Mouse (Mus musculus) limb, embryonic 13.5 days (tissue): ENCODE results near the gene Map7d3. TPM values are rescaled to one million over a fixed set of nuclear protein-coding genes. Genes with fewer than 3 reads are reported as not detected.

Source experiments
- ATAC-seq: fragments of 200-750 bp; cut with Nextera tagmentation; 2 replicates; pipeline ENCODE4 v1.8.0; 2017; ENCODE audit warnings: low read depth, moderate number of reproducible peaks, moderate TSS enrichment; ENCODE audit not compliant: low FRiP score
- H3K27ac ChIP-seq: fragments of 300-500 bp; sonication (generic); 2 replicates; pipeline ENCODE4 v1.5.1; 2015; ENCODE audit warnings: inconsistent platforms, mild to moderate bottlenecking, moderate library complexity
- H3K27me3 ChIP-seq: fragments of 300-500 bp; sonication (generic); 2 replicates; pipeline ENCODE4 v1.6.1; 2015; ENCODE audit warnings: mild to moderate bottlenecking, inconsistent platforms
- H3K36me3 ChIP-seq: fragments of 300-500 bp; sonication (generic); 2 replicates; pipeline ENCODE4 v1.6.1; 2015; ENCODE audit warnings: inconsistent platforms, mild to moderate bottlenecking, moderate library complexity
- H3K4me1 ChIP-seq: fragments of 300-500 bp; sonication (generic); 2 replicates; pipeline ENCODE4 v1.6.1; 2015; ENCODE audit warnings: inconsistent platforms
- H3K4me2 ChIP-seq: fragments of 300-500 bp; sonication (generic); replicated peaks from 2 replicates; pipeline ENCODE4 v1.6.1; 2015; ENCODE audit warnings: inconsistent platforms, mild to moderate bottlenecking, moderate library complexity
- H3K4me3 ChIP-seq: fragments of 300-500 bp; sonication (generic); 2 replicates; pipeline ENCODE4 v1.5.1; 2015; ENCODE audit warnings: moderate library complexity, mild to moderate bottlenecking, inconsistent platforms
- H3K9ac ChIP-seq: fragments of 300-500 bp; sonication (generic); 2 replicates; pipeline ENCODE4 v1.6.1; 2015; ENCODE audit warnings: mild to moderate bottlenecking, inconsistent platforms
- H3K9me3 ChIP-seq: fragments of 300-500 bp; sonication (generic); 2 replicates; pipeline ENCODE4 v1.6.1; 2016; ENCODE audit warnings: inconsistent platforms
- WGBS: fragments of 180-500 bp; shearing (Covaris S2); methylation state at CpG from one replicate; pipeline ENCODE4 v1.1.7; 2015; 5-methylcytosine and 5-hydroxymethylcytosine counted together
- polyA plus RNA-seq: library from polyadenylated mRNA; unstranded; fragments of >200 nt; fragmentation: Nextera tagmentation; extraction: Ambion mirVana; gene quantifications from 2 replicates; pipeline ENCODE4 v1.2.1, GENCODE M21; 2015

Gene Map7d3
- polyA plus RNA-seq, 1 experiment from 2014 or later = 3.7 TPM

- ATAC-seq = no peak
- no peaks in the 10 kb centered on the region for H3K36me3 ChIP-seq
- H3K4me1 ChIP-seq = no peaks in the 10 kb centered on the region
- no peaks in the 10 kb centered on the region for H3K9me3 ChIP-seq
- no peak overlapping the region for H3K27ac ChIP-seq
- H3K27me3 ChIP-seq = no peaks in the 10 kb centered on the region
- no peak overlapping the region for H3K9ac ChIP-seq
- H3K4me3 ChIP-seq = no peak overlapping the region
- H3K4me2 ChIP-seq = no peak overlapping the region
Observed at GRCm38 (mm10) chrX:56769838-56770237, 52.3 kb downstream of the Map7d3 start.

- no peak overlapping the region for H3K4me3 ChIP-seq
- no peaks in the 10 kb centered on the region for H3K9me3 ChIP-seq
- WGBS = 81% methylated on average over 3 of the region's 3 CpGs
- H3K9ac ChIP-seq = no peak overlapping the region
- H3K36me3 ChIP-seq = no peaks in the 10 kb centered on the region
- H3K27ac ChIP-seq = no peak overlapping the region
- no peak for ATAC-seq
- H3K27me3 ChIP-seq = no peaks in the 10 kb centered on the region
- no peaks in the 10 kb centered on the region for H3K4me1 ChIP-seq
- no peak overlapping the region for H3K4me2 ChIP-seq
Observed at GRCm38 (mm10) chrX:56760257-56760760, 61.8 kb downstream of the Map7d3 start.

DNA sequence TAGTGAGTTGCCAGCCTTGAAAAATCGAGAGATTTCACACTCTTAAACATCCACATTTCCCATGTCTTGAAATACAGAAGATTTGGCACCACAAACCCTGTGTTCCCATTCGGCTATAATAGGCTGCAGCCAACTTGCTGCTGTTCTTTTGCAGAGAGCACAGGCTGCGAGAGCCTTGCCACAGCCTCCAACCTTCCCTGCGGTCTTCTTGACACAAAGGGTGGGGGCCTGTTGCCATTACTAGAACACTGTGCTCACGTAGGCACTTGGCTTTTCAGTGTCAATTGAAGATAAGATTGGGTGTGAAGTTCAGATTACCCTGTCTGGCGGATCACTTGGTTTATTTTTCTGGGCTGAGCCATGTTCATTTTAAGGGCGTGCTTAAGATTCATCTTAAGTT is 65.8 kb downstream of the Map7d3 start:
- Histone ChIP-seq H3K27ac (no peak overlapping the region), H3K9ac (no peak overlapping the region), H3K36me3 (no peaks in the 10 kb centered on the region), H3K27me3 (no peaks in the 10 kb centered on the region), H3K9me3 (no peaks in the 10 kb centered on the region), H3K4me1 (no peaks in the 10 kb centered on the region), H3K4me2 (no peak overlapping the region), H3K4me3 (no peak overlapping the region)
- WGBS = 84% methylated on average over 7 of the region's 7 CpGs
- ATAC-seq = no peak

DNA sequence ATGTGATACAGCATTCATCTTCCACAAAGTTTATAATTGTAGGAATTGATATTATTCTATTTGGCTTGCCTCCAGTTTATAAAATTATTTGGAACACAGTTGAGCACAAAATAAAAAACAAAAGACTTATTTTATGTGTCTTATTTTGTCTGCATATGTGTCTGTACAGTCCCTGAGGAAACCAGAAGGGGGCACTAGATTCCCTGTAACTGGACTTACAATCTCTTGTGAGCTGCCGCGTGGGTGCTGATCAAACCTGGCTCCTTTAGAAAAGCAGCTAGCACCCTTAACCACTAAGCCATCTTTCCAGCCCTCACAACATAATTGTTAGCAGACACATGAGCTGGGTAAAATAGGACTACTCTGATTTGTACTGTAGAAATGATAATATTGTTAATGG is 66.5 kb downstream of the Map7d3 start:
- Histone ChIP-seq H3K4me3 (no peak overlapping the region), H3K4me2 (no peak overlapping the region), H3K9ac (no peak overlapping the region), H3K4me1 (no peaks in the 10 kb centered on the region), H3K27me3 (no peaks in the 10 kb centered on the region), H3K9me3 (no peaks in the 10 kb centered on the region), H3K36me3 (no peaks in the 10 kb centered on the region), H3K27ac (no peak overlapping the region)
- 26% methylated on average over 2 of the region's 2 CpGs for WGBS
- ATAC-seq = no peak

DNA sequence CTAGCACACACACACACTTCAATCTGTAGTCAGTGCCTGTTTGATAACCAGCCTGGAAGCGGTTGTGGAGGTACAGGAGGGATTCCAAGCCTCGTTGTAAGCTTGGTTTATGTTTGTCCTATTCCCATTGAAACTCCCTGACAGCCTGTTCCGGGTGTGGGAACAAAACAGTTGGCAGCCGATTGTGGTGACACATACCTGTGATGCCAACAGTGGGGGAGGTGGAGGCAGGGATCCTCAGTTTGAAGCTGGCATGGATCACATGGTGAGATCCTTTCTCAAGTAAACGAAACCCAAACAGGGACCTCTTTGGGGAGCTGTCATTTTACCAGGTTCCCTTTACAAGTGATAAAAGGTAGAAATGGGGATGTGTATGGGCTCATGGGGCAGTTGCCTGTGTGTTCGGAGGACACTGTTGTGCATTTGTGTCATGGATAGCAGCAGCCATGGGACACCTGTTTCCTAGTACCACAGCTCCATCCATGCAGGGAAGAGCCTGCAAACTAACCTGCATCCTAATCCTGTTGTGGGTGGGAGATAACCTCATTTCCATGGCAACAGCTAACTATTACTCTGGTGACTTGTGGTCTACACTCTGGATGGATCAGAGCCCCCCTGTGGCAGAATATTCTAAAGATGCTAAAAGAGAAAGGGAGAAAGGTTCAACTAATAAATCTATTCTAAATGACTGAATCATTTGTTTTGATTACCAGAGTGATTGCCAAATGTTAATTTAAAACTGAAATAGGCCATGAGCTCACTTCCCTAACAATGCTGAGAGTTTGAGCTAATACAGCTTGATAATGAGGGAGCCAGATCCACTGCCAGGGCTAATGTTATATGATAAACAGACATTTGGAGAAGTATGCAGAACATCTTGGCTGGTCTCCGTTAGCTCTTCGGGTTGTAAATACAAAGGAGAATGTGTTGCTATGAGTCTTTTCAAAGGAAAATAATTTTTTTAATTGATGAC is 68.5 kb downstream of the Map7d3 start:
- H3K9me3 ChIP-seq = no peaks in the 10 kb centered on the region
- H3K27me3 ChIP-seq = no peaks in the 10 kb centered on the region
- no peaks in the 10 kb centered on the region for H3K36me3 ChIP-seq
- 81% methylated on average over 8 of the region's 8 CpGs for WGBS
- no peak overlapping the region for H3K27ac ChIP-seq
- H3K4me2 ChIP-seq = no peak overlapping the region
- no peaks in the 10 kb centered on the region for H3K4me1 ChIP-seq
- no peak for ATAC-seq
- no peak overlapping the region for H3K9ac ChIP-seq
- no peak overlapping the region for H3K4me3 ChIP-seq

DNA sequence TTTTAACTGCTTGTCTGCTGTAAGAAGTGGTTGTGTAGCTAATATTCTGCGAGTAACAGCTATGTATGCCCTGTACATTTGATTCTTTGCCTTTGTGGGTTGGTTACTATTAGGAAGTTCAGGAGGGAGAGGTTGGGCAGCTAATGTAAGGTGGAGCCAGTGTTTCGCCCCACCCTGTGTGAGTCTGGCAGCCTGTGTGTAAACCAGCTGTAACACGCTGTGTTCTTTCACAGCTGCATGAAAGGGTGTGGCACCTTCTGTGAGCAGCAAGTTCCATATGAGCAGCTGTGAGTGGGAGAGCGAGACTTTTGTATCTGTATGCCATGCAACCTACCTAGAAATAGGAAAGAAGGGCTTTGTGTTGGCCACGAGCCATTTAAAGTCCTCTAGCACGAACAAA is 70.0 kb downstream of the Map7d3 start:
- ATAC-seq = no peak
- no peaks in the 10 kb centered on the region for H3K27me3 ChIP-seq
- H3K9ac ChIP-seq = no peak overlapping the region
- H3K9me3 ChIP-seq = no peaks in the 10 kb centered on the region
- H3K4me2 ChIP-seq = no peak overlapping the region
- H3K36me3 ChIP-seq = no peaks in the 10 kb centered on the region
- no peak overlapping the region for H3K27ac ChIP-seq
- no peak overlapping the region for H3K4me3 ChIP-seq
- H3K4me1 ChIP-seq = no peaks in the 10 kb centered on the region
- WGBS = 69% methylated on average over 6 of the region's 6 CpGs

DNA sequence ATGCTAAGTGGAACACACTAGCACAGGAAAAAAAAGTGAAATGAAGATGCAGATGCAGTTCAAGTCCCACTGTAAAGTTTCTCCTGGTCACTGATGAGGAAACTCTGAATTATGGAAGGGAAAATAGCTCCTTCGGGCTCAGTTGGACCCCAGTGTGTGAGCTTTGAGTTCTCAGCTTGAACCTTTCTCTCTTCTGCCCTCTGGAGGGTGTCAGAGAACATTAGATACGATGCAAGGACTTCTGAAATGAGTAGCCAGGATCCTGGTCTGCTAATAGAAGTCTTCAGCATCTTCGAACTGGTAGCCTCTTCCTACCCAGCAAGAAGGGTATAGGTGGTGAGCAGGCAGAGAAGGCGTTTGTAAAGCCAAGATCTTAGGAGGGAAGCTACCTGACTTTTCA is 70.6 kb downstream of the Map7d3 start:
- Histone ChIP-seq H3K4me2 (no peak overlapping the region), H3K4me1 (no peaks in the 10 kb centered on the region), H3K27me3 (no peaks in the 10 kb centered on the region), H3K36me3 (no peaks in the 10 kb centered on the region), H3K4me3 (no peak overlapping the region), H3K9ac (no peak overlapping the region), H3K9me3 (no peaks in the 10 kb centered on the region), H3K27ac (no peak overlapping the region)
- no peak for ATAC-seq
- 61% methylated on average over 4 of the region's 4 CpGs for WGBS

Other genes with a start within 250 kb of the Map7d3 start
- gene Mmgt1, start 224.3 kb downstream of the Map7d3 start, polyA plus RNA-seq = 24.0 and 27.7 TPM in 2 replicates
- 15.5 and 16.2 TPM in 2 replicates for gene Slc9a6, start 212.6 kb downstream of the Map7d3 start, polyA plus RNA-seq
- gene Fhl1, start 90.5 kb downstream of the Map7d3 start, polyA plus RNA-seq = 84.3 and 89.6 TPM in 2 replicates
- gene Adgrg4, start 47.8 kb upstream of the Map7d3 start, polyA plus RNA-seq = not detected in 2 replicates
- gene Brs3, start 220.7 kb upstream of the Map7d3 start, polyA plus RNA-seq = not detected in 2 replicates
- 89.8 and 91.4 TPM in 2 replicates for gene Htatsf1, start 231.3 kb upstream of the Map7d3 start, polyA plus RNA-seq